Mouse (Mus musculus): Measurements from ENCODE around the gene Abca2. TPM values are rescaled to one million over a fixed set of nuclear protein-coding genes. Genes with fewer than 3 reads are reported as not detected.
A peak's percentile ranks its signal among the peaks of the same experiment; 100 is the strongest.

Abca2 gene
- polyA plus RNA-seq, 1 experiment from 2014 or later: 3.8 TPM

DNA sequence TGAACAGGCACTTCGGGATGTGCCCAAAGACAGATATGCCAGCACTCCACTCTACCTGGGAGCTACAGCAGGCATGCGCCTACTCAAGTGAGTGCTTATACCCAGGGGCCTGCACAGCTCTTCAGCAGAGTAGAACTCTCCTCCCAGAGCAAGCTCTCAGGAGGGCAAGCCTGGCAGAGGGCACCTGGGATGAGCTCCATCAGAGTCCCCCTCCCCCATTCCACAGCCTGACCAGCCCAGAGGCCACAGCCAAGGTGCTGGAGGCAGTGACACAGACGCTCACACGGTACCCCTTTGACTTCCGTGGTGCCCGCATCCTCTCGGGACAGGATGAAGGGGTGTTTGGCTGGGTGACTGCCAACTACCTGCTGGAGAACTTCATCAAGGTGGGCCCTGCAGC is 30.4 kb upstream of the Abca2 start:
- 88% methylated on average over 7 of the region's 7 CpGs for WGBS
- no peak for DNase-seq (ENCODE audit: low spot score)
- Histone ChIP-seq H3K9ac (ENCODE audit: low read length) (no peak overlapping the region), H3K9me3 (ENCODE audit: control insufficient read depth, low read length) (no peaks in the 10 kb centered on the region), H3K27ac (replicated peaks; ENCODE audit: low read depth, low read length) (no peak overlapping the region), H3K4me2 (ENCODE audit: low read depth, severe bottlenecking) (no peak overlapping the region), H3K4me3 (ENCODE audit: low read depth, low read length) (no peak overlapping the region), H3K4me1 (ENCODE audit: control insufficient read depth, insufficient read depth, low read length) (peaks cover 2% of the 10 kb centered on the region), H3K36me3 (ENCODE audit: control insufficient read depth, insufficient read depth, low read length) (no peaks in the 10 kb centered on the region), H3K27me3 (ENCODE audit: control insufficient read depth, insufficient read depth, low read length) (peaks cover 77% of the 10 kb centered on the region)
- ATAC-seq (ENCODE audit: insufficient number of reproducible peaks, low FRiP score, low TSS enrichment, low read depth): no peak

GRCm38 (mm10) chr2:25399051-25399450 is 29.5 kb upstream of the Abca2 start, which contains the start of gene Npdc1:
TSS of gene Npdc1 (plus strand) at chr2:25399351.
- no peak for ATAC-seq (ENCODE audit: insufficient number of reproducible peaks, low FRiP score, low TSS enrichment, low read depth)
- H3K4me1 ChIP-seq (ENCODE audit: control insufficient read depth, insufficient read depth, low read length): peaks cover 5% of the 10 kb centered on the region

GRCm38 (mm10) chr2:25400291-25400690 is 28.2 kb upstream of the Abca2 start:
- Histone ChIP-seq H3K9me3 (ENCODE audit: control insufficient read depth, low read length) (no peaks in the 10 kb centered on the region), H3K36me3 (ENCODE audit: control insufficient read depth, insufficient read depth, low read length) (no peaks in the 10 kb centered on the region), H3K27ac (replicated peaks; ENCODE audit: low read depth, low read length) (no peak overlapping the region), H3K27me3 (ENCODE audit: control insufficient read depth, insufficient read depth, low read length) (peaks cover 80% of the 10 kb centered on the region), H3K4me3 (ENCODE audit: low read depth, low read length) (no peak overlapping the region), H3K9ac (ENCODE audit: low read length) (no peak overlapping the region), H3K4me2 (ENCODE audit: low read depth, severe bottlenecking) (no peak overlapping the region), H3K4me1 (ENCODE audit: control insufficient read depth, insufficient read depth, low read length) (peaks cover 5% of the 10 kb centered on the region)
- 24% methylated on average over 16 of the region's 16 CpGs for WGBS
- no peak for DNase-seq (ENCODE audit: low spot score)
- no peak for ATAC-seq (ENCODE audit: insufficient number of reproducible peaks, low FRiP score, low TSS enrichment, low read depth)

More at GRCm38 (mm10) chr2:25399051-25399450, 29.5 kb upstream of the Abca2 start, which contains the start of gene Npdc1:
- Histone ChIP-seq H3K9me3 (ENCODE audit: control insufficient read depth, low read length) (no peaks in the 10 kb centered on the region), H3K4me2 (ENCODE audit: low read depth, severe bottlenecking) (no peak within 1 kb of the TSS), H3K27ac (replicated peaks; ENCODE audit: low read depth, low read length) (no peak within 1 kb of the TSS), H3K36me3 (ENCODE audit: control insufficient read depth, insufficient read depth, low read length) (no peaks in the 10 kb centered on the region), H3K27me3 (ENCODE audit: control insufficient read depth, insufficient read depth, low read length) (peaks cover 83% of the 10 kb centered on the region), H3K9ac (ENCODE audit: low read length) (no peak within 1 kb of the TSS), H3K4me3 (ENCODE audit: low read depth, low read length) (no peak within 1 kb of the TSS)
- DNase-seq (ENCODE audit: low spot score): no peak
- WGBS: 59% methylated on average over 8 of the region's 8 CpGs

GRCm38 (mm10) chr2:25400764-25401163 is 27.7 kb upstream of the Abca2 start:
- H3K27me3 ChIP-seq (ENCODE audit: control insufficient read depth, insufficient read depth, low read length): peaks cover 76% of the 10 kb centered on the region
- no peak overlapping the region for H3K4me2 ChIP-seq (ENCODE audit: low read depth, severe bottlenecking)
- 3% methylated on average over 17 of the region's 17 CpGs for WGBS
- H3K4me3 ChIP-seq (ENCODE audit: low read depth, low read length): no peak overlapping the region
- H3K36me3 ChIP-seq (ENCODE audit: control insufficient read depth, insufficient read depth, low read length): no peaks in the 10 kb centered on the region
- ATAC-seq (ENCODE audit: insufficient number of reproducible peaks, low FRiP score, low TSS enrichment, low read depth) (no peak), DNase-seq (ENCODE audit: low spot score) (no peak)
- H3K9ac ChIP-seq (ENCODE audit: low read length): no peak overlapping the region
- peaks cover 5% of the 10 kb centered on the region for H3K4me1 ChIP-seq (ENCODE audit: control insufficient read depth, insufficient read depth, low read length)
- no peak overlapping the region for H3K27ac ChIP-seq (replicated peaks; ENCODE audit: low read depth, low read length)
- H3K9me3 ChIP-seq (ENCODE audit: control insufficient read depth, low read length): no peaks in the 10 kb centered on the region

DNA sequence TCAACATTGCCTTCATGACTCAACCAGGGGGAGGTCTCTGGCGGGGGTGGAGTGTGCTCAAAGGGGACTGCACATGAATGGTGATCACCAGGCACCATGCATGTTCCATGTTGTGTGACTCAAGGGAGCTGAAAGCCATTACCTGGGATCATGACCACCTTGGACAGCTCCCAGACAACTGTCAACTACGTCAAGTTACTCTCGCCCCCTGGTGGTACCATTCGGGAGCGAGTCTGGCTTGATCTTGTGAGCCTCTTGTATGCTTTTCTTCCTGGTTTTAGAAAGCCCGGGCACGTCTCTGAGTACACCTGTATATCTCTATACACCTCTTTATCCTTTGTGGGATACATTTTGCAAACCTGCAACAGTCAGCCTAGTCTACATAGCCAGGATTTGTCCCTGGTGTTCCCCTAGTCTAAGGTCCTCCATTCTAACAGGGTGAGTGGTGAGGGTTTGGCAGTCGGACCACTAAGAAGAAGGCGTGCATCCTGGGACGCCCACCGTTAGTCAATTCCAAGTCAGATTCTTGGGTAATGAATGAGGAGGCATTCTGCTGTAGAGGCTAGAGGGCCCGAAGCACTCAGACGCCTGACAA is 26.0 kb upstream of the Abca2 start:
- peaks cover 5% of the 10 kb centered on the region; the same call in 1 of the 2 replicates for H3K4me1 ChIP-seq (ENCODE audit: control insufficient read depth, insufficient read depth, low read length)
- H3K36me3 ChIP-seq (ENCODE audit: control insufficient read depth, insufficient read depth, low read length): no peaks in the 10 kb centered on the region
- WGBS: under 1% methylated on average over 13 of the region's 13 CpGs
- no peak overlapping the region for H3K9ac ChIP-seq (ENCODE audit: low read length)
- peak overlapping the region; percentile 67 for H3K4me2 ChIP-seq (ENCODE audit: low read depth, severe bottlenecking)
- peak; percentile 95 for DNase-seq (ENCODE audit: low spot score)
- no peaks in the 10 kb centered on the region for H3K9me3 ChIP-seq (ENCODE audit: control insufficient read depth, low read length)
- H3K27me3 ChIP-seq (ENCODE audit: control insufficient read depth, insufficient read depth, low read length): peaks cover 61% of the 10 kb centered on the region
- H3K27ac ChIP-seq (replicated peaks; ENCODE audit: low read depth, low read length): no peak overlapping the region
- peak overlapping the region; percentile 40; the same call in 1 of the 2 replicates for H3K4me3 ChIP-seq (ENCODE audit: low read depth, low read length)
- ATAC-seq (ENCODE audit: insufficient number of reproducible peaks, low FRiP score, low TSS enrichment, low read depth): no peak

DNA sequence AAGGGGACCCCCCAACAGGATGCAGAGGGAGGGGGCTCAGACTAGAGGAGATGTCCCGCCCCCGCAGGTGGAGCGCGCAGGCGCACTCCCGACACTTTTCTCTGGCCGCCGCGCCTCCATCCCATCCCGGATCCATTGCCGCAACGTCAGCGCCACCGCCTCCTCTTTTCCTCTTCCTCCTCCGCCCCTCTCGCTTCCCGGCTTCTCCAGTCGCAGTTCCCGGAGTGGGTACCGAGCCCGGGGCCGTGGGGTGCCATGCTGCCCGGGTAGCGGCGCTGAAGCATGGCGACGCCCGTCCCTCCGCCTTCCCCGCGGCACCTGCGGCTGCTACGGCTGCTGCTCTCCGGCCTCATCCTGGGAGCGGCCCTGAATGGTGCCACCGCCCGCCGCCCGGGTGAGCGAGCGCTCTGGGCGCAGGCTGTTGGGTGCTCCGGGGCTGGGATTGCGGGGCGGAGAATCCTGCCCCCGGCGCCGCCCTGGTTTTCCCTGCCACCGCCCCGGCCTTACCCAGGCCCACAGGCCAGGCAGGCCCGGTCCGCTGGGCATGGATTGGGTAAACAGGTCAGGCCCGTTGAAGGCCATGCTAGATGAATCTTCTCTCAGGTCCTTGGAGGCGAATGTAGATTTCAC is 25.4 kb upstream of the Abca2 start:
- no peak for ATAC-seq (ENCODE audit: insufficient number of reproducible peaks, low FRiP score, low TSS enrichment, low read depth)
- peaks cover 59% of the 10 kb centered on the region for H3K27me3 ChIP-seq (ENCODE audit: control insufficient read depth, insufficient read depth, low read length)
- H3K9ac ChIP-seq (ENCODE audit: low read length): peak overlapping the region; percentile 35; the same call in 1 of the 2 replicates

GRCm38 (mm10) chr2:25403994-25404393 is 24.5 kb upstream of the Abca2 start:
- H3K4me3 ChIP-seq (ENCODE audit: low read depth, low read length): no peak overlapping the region
- 77% methylated on average over 4 of the region's 4 CpGs for WGBS

More for the DNA sequence above, 25.4 kb upstream of the Abca2 start:
- Histone ChIP-seq H3K36me3 (ENCODE audit: control insufficient read depth, insufficient read depth, low read length) (no peaks in the 10 kb centered on the region), H3K27ac (replicated peaks; ENCODE audit: low read depth, low read length) (no peak overlapping the region), H3K4me2 (ENCODE audit: low read depth, severe bottlenecking) (peak overlapping the region; percentile 67), H3K4me1 (ENCODE audit: control insufficient read depth, insufficient read depth, low read length) (peaks cover 5% of the 10 kb centered on the region; the same call in 1 of the 2 replicates), H3K9me3 (ENCODE audit: control insufficient read depth, low read length) (no peaks in the 10 kb centered on the region), H3K4me3 (ENCODE audit: low read depth, low read length) (peak overlapping the region; percentile 40)
- DNase-seq (ENCODE audit: low spot score): peak; percentile 42
- 2% methylated on average over 54 of the region's 54 CpGs for WGBS

DNA sequence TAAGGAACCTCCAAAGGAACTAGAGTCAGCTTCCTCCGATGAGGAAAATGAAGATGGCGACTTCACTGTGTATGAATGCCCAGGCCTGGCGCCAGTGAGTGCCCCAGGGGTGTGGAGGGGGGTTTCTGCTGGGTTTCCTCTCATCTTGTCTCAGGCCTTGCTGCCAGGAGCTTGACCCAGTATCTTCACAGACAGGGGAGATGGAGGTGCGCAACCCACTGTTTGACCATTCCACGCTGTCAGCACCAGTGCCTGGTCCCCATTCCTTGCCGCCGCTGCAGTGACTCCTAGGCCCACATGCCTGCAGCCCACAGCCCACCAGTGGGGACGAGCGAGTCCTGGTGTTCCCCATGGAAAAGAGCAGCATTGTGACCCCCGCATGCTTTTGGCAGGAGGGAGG is 19.6 kb upstream of the Abca2 start:
- Histone ChIP-seq H3K4me2 (ENCODE audit: low read depth, severe bottlenecking) (no peak overlapping the region), H3K9me3 (ENCODE audit: control insufficient read depth, low read length) (no peaks in the 10 kb centered on the region), H3K4me1 (ENCODE audit: control insufficient read depth, insufficient read depth, low read length) (no peaks in the 10 kb centered on the region), H3K27me3 (ENCODE audit: control insufficient read depth, insufficient read depth, low read length) (peaks cover 12% of the 10 kb centered on the region), H3K9ac (ENCODE audit: low read length) (no peak overlapping the region), H3K27ac (replicated peaks; ENCODE audit: low read depth, low read length) (no peak overlapping the region), H3K36me3 (ENCODE audit: control insufficient read depth, insufficient read depth, low read length) (no peaks in the 10 kb centered on the region), H3K4me3 (ENCODE audit: low read depth, low read length) (no peak overlapping the region)
- ATAC-seq (ENCODE audit: insufficient number of reproducible peaks, low FRiP score, low TSS enrichment, low read depth) (no peak), DNase-seq (ENCODE audit: low spot score) (no peak)
- 80% methylated on average over 10 of the region's 10 CpGs for WGBS

More at GRCm38 (mm10) chr2:25403994-25404393, 24.5 kb upstream of the Abca2 start:
- H3K9me3 ChIP-seq (ENCODE audit: control insufficient read depth, low read length): no peaks in the 10 kb centered on the region
- H3K9ac ChIP-seq (ENCODE audit: low read length): no peak overlapping the region
- H3K27me3 ChIP-seq (ENCODE audit: control insufficient read depth, insufficient read depth, low read length): peaks cover 54% of the 10 kb centered on the region
- H3K36me3 ChIP-seq (ENCODE audit: control insufficient read depth, insufficient read depth, low read length): no peaks in the 10 kb centered on the region
- DNase-seq (ENCODE audit: low spot score) (no peak), ATAC-seq (ENCODE audit: insufficient number of reproducible peaks, low FRiP score, low TSS enrichment, low read depth) (no peak)
- peaks cover 5% of the 10 kb centered on the region; the same call in 1 of the 2 replicates for H3K4me1 ChIP-seq (ENCODE audit: control insufficient read depth, insufficient read depth, low read length)
- H3K4me2 ChIP-seq (ENCODE audit: low read depth, severe bottlenecking): no peak overlapping the region
- no peak overlapping the region for H3K27ac ChIP-seq (replicated peaks; ENCODE audit: low read depth, low read length)

All from limb, embryonic 11.5 days (tissue).